Mouse (Mus musculus): ENCODE measurements around the gene Pcbp3. TPM values are rescaled to one million over a fixed set of nuclear protein-coding genes. Genes with fewer than 3 reads are reported as not detected.

Gene Pcbp3
- polyA plus RNA-seq, 1 experiment from 2014 or later = 49.3 TPM

GRCm38 (mm10) chr10:76809916-76810660, 151.6 kb downstream of the Pcbp3 start:
- Histone ChIP-seq H3K9me3 (replicated peaks) (no peaks in the 10 kb centered on the region), H3K4me3 (no peak overlapping the region), H3K36me3 (ENCODE audit: poor library complexity, severe bottlenecking) (no peaks in the 10 kb centered on the region), H3K27me3 (no peaks in the 10 kb centered on the region), H3K9ac (peak overlapping the region; percentile 26; the same call in 1 of the 2 replicates), H3K4me1 (peaks cover 14% of the 10 kb centered on the region), H3K27ac (peak overlapping the region; percentile 35), H3K4me2 (no peak overlapping the region)
- WGBS = 33% methylated on average over 7 of the region's 7 CpGs
- peak; percentile 50; the same call in 1 of the 2 replicates for ATAC-seq

GRCm38 (mm10) chr10:76809439-76809838, 152.2 kb downstream of the Pcbp3 start:
- 66% methylated on average over 11 of the region's 11 CpGs for WGBS
- no peak for ATAC-seq

GRCm38 (mm10) chr10:76808446-76809400, 153.0 kb downstream of the Pcbp3 start:
- Histone ChIP-seq H3K4me2 (no peak overlapping the region), H3K4me1 (peaks cover 14% of the 10 kb centered on the region), H3K9me3 (replicated peaks) (no peaks in the 10 kb centered on the region), H3K27me3 (no peaks in the 10 kb centered on the region), H3K9ac (no peak overlapping the region), H3K4me3 (no peak overlapping the region), H3K36me3 (ENCODE audit: poor library complexity, severe bottlenecking) (no peaks in the 10 kb centered on the region), H3K27ac (no peak overlapping the region)
- ATAC-seq = no peak
- 66% methylated on average over 10 of the region's 10 CpGs for WGBS

More at GRCm38 (mm10) chr10:76809439-76809838, 152.2 kb downstream of the Pcbp3 start:
- Histone ChIP-seq H3K9ac (no peak overlapping the region), H3K4me2 (no peak overlapping the region), H3K9me3 (replicated peaks) (no peaks in the 10 kb centered on the region), H3K36me3 (ENCODE audit: poor library complexity, severe bottlenecking) (no peaks in the 10 kb centered on the region), H3K4me3 (no peak overlapping the region), H3K27me3 (no peaks in the 10 kb centered on the region), H3K27ac (peak overlapping the region; percentile 35; the same call in 1 of the 2 replicates), H3K4me1 (peaks cover 14% of the 10 kb centered on the region)

- no peaks in the 10 kb centered on the region for H3K4me1 ChIP-seq
- H3K27me3 ChIP-seq = no peaks in the 10 kb centered on the region
- no peak overlapping the region for H3K4me2 ChIP-seq
- 96% methylated on average over 4 of the region's 4 CpGs for WGBS
- H3K36me3 ChIP-seq (ENCODE audit: poor library complexity, severe bottlenecking) = peaks cover 2% of the 10 kb centered on the region; the same call in 1 of the 2 replicates
- H3K27ac ChIP-seq = no peak overlapping the region
- ATAC-seq = no peak
- no peak overlapping the region for H3K9ac ChIP-seq
- H3K4me3 ChIP-seq = no peak overlapping the region
- no peaks in the 10 kb centered on the region for H3K9me3 ChIP-seq (replicated peaks)
Measured at GRCm38 (mm10) chr10:76802500-76802885, 159.2 kb downstream of the Pcbp3 start.

- Histone ChIP-seq H3K4me1 (no peaks in the 10 kb centered on the region), H3K4me3 (no peak overlapping the region), H3K9me3 (replicated peaks) (no peaks in the 10 kb centered on the region), H3K27me3 (no peaks in the 10 kb centered on the region), H3K9ac (no peak overlapping the region), H3K27ac (no peak overlapping the region), H3K4me2 (no peak overlapping the region), H3K36me3 (ENCODE audit: poor library complexity, severe bottlenecking) (peaks cover 5% of the 10 kb centered on the region; the same call in 1 of the 2 replicates)
- no peak for ATAC-seq
- WGBS = 85% methylated on average over 6 of the region's 6 CpGs
Measured at GRCm38 (mm10) chr10:76801841-76802499, 159.7 kb downstream of the Pcbp3 start.

- H3K9me3 ChIP-seq (replicated peaks) = no peaks in the 10 kb centered on the region
- no peak overlapping the region for H3K4me2 ChIP-seq
- peaks cover 5% of the 10 kb centered on the region; the same call in 1 of the 2 replicates for H3K36me3 ChIP-seq (ENCODE audit: poor library complexity, severe bottlenecking)
- H3K4me3 ChIP-seq = no peak overlapping the region
- no peak overlapping the region for H3K27ac ChIP-seq
- no peaks in the 10 kb centered on the region for H3K4me1 ChIP-seq
- no peaks in the 10 kb centered on the region for H3K27me3 ChIP-seq
- no peak for ATAC-seq
- 91% methylated on average over 5 of the region's 5 CpGs for WGBS
- H3K9ac ChIP-seq = no peak overlapping the region
Measured at GRCm38 (mm10) chr10:76801237-76801641, 160.4 kb downstream of the Pcbp3 start.

- H3K4me2 ChIP-seq = no peak overlapping the region
- no peak for ATAC-seq
Measured at GRCm38 (mm10) chr10:76798751-76799585, 162.7 kb downstream of the Pcbp3 start.

GRCm38 (mm10) chr10:76794102-76794501, 167.6 kb downstream of the Pcbp3 start:
- H3K27me3 ChIP-seq = no peaks in the 10 kb centered on the region
- 98% methylated on average over 3 of the region's 3 CpGs for WGBS
- H3K4me2 ChIP-seq = no peak overlapping the region
- H3K9me3 ChIP-seq (replicated peaks) = no peaks in the 10 kb centered on the region
- no peak overlapping the region for H3K4me3 ChIP-seq
- H3K36me3 ChIP-seq (ENCODE audit: poor library complexity, severe bottlenecking) = peaks cover 8% of the 10 kb centered on the region; the same call in 1 of the 2 replicates
- no peaks in the 10 kb centered on the region for H3K4me1 ChIP-seq
- H3K9ac ChIP-seq = no peak overlapping the region
- H3K27ac ChIP-seq = no peak overlapping the region
- ATAC-seq = no peak

More at GRCm38 (mm10) chr10:76798751-76799585, 162.7 kb downstream of the Pcbp3 start:
- H3K36me3 ChIP-seq (ENCODE audit: poor library complexity, severe bottlenecking) = peaks cover 8% of the 10 kb centered on the region; the same call in 1 of the 2 replicates
- WGBS = 86% methylated on average over 16 of the region's 17 CpGs
- no peak overlapping the region for H3K4me3 ChIP-seq
- H3K27me3 ChIP-seq = no peaks in the 10 kb centered on the region
- no peaks in the 10 kb centered on the region for H3K4me1 ChIP-seq
- no peaks in the 10 kb centered on the region for H3K9me3 ChIP-seq (replicated peaks)
- H3K9ac ChIP-seq = no peak overlapping the region
- H3K27ac ChIP-seq = no peak overlapping the region

- WGBS = 92% methylated on average over 1 of the region's 1 CpGs
- no peak for ATAC-seq
Measured at GRCm38 (mm10) chr10:76791475-76791874, 170.2 kb downstream of the Pcbp3 start.

GRCm38 (mm10) chr10:76789885-76790284, 171.8 kb downstream of the Pcbp3 start:
- Histone ChIP-seq H3K9ac (no peak overlapping the region), H3K27ac (no peak overlapping the region), H3K36me3 (ENCODE audit: poor library complexity, severe bottlenecking) (peaks cover 24% of the 10 kb centered on the region), H3K27me3 (no peaks in the 10 kb centered on the region), H3K4me1 (no peaks in the 10 kb centered on the region), H3K4me3 (no peak overlapping the region), H3K4me2 (no peak overlapping the region), H3K9me3 (replicated peaks) (no peaks in the 10 kb centered on the region)
- ATAC-seq = no peak
- 93% methylated on average over 4 of the region's 4 CpGs for WGBS

More at GRCm38 (mm10) chr10:76791475-76791874, 170.2 kb downstream of the Pcbp3 start:
- Histone ChIP-seq H3K4me1 (no peaks in the 10 kb centered on the region), H3K4me3 (no peak overlapping the region), H3K36me3 (ENCODE audit: poor library complexity, severe bottlenecking) (peaks cover 19% of the 10 kb centered on the region), H3K4me2 (no peak overlapping the region), H3K27ac (no peak overlapping the region), H3K27me3 (no peaks in the 10 kb centered on the region), H3K9ac (no peak overlapping the region), H3K9me3 (replicated peaks) (no peaks in the 10 kb centered on the region)

GRCm38 (mm10) chr10:76785312-76785711, 176.4 kb downstream of the Pcbp3 start:
- ATAC-seq = no peak
- Histone ChIP-seq H3K36me3 (ENCODE audit: poor library complexity, severe bottlenecking) (peaks cover 22% of the 10 kb centered on the region), H3K27me3 (no peaks in the 10 kb centered on the region), H3K9ac (no peak overlapping the region), H3K4me1 (no peaks in the 10 kb centered on the region), H3K27ac (no peak overlapping the region), H3K9me3 (replicated peaks) (no peaks in the 10 kb centered on the region), H3K4me2 (no peak overlapping the region), H3K4me3 (no peak overlapping the region)
- WGBS = 76% methylated on average over 6 of the region's 6 CpGs
